Mouse (Mus musculus): Measurements from ENCODE around the gene Grip2. TPM values are rescaled to one million over a fixed set of nuclear protein-coding genes. Genes with fewer than 3 reads are reported as not detected.
A peak's percentile ranks its signal among the peaks of the same experiment; 100 is the strongest.

Grip2 gene
- total RNA-seq, 2 experiments from 2014 or later, result 10.2 to 21.4 TPM

DNA sequence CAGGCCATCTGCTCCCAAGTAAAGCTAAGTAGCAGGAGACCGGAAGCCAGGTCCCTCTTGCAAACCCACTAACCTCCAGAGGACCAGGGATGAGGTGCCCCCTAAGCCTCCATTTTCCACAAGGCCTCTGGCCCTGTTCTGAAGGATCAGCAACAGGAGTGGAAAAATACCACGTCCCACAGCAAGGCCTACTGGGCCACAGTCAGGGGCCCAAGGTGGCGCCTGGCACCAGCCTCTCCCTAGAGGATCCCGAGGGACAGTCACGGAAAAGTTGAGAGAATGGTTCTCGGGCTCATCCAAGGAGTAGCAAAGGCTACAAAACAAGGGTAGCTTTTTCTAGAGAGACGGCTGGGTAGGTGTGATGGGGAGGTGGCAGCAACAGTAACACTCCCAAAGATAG is 89.6 kb downstream of the Grip2 start:
- intact Hi-C loops (cut with DNase I), result no loop called here
- no peak for DNase-seq

DNA sequence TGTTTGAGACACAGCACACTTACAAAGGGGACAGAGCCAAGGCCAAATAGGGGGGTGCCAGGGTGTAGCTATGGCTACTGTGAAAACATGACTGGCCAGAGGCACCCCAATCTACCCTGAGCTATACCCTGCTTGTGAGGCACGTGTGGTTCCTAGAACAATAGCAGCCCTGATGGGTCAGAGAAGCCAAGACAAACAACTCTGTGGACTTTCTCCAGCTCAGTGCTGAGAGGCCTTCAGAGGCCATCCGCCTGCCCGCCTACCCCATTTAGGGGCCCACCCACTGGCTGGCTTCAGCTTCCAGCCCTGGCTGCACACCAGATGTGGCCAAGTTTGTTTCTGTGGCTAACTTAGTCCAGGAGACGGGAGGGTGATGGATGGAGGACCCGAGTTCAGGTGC is 90.6 kb downstream of the Grip2 start:
- intact Hi-C loops (cut with DNase I), result no loop called here
- DNase-seq, result peak; percentile 69 to 76

DNA sequence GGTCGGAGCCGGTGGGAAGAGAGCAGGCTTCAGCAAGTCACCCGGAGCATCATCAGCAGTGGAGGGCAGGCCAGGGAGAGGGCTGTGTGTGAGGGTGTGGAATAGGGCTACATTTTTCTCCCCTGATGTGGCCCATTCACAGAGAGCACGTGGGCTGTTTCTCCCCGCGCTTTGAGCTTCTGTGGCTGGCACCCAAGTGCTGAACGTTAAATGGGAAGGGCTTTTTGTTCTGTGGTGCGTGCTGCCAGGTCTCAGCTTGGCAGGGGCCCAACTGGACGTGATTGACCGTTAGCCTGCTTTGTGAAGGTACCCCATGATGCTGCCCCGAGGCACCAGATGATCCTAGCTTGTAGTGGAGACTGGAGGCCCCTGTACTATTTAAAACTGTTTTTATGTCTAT is 94.9 kb downstream of the Grip2 start:
- no peak for DNase-seq
- intact Hi-C loops (cut with DNase I), result no loop called here

DNA sequence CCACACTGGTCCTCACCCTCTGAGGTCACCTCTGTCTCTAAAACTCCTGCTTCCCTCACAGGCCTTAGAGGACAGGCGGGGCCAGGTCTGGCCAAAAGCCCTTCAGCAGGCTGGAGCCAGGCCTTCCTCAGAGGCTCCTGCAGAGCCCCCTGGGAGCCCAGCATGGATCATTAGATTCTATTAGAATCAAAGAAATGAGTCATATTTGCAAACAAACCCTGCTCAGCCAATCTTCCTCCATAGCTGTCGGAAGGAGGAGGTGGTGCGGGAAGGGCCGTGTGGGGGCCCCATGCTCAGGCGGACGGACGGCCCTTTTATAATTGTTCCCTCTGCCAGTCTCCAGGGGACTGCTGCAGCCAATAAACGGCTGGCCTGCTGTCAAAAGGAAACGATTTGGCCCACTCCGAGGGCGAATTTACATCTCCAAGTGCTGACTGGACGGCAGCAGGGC is 97.3 kb downstream of the Grip2 start:
- intact Hi-C loops (cut with DNase I), result loop anchor here (2.0 kb wide), 1 partner anchor 45 kb away; the partner anchor contains the start of gene Slc6a6

DNA sequence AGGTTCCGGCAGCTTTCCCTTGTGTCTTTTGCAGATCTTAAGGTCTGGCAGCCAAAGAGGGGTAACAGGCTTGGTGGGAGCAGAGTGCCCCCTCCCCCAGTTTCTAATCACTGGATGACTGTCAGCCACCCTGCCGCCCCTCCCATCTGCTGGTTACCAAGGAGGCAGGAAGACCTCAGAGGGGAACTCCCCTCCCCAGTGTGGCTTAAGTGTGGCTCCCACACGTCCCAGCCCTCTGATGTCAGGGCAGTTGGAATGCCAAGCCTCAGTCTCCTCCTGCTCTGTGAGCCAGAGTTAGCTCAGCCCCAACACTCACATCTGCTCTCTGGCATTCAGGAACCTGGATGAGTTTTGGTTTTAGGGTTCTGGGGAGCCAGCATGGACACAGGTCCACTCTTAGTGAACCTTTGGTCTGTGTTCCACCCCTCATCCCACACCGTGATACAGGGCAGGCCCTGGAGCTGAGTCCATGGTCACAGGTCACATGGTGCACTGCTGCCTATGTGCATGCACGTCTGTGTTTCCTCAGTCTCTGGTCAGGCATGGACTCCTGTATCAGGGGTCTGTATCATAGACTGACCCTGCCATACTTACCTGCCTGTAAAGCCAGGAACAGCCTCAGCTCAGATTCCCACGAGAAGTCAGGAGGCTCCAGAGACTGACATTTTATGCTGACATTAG is 98.0 kb downstream of the Grip2 start:
- DNase-seq, result peak; percentile 38 to 43
- intact Hi-C loops (cut with DNase I), result loop anchor here (2.0 kb wide), 1 partner anchor 44 kb away; the partner anchor contains the start of gene Slc6a6

More for the DNA sequence above, 97.3 kb downstream of the Grip2 start:
- DNase-seq, result peak; percentile 89 to 92

DNA sequence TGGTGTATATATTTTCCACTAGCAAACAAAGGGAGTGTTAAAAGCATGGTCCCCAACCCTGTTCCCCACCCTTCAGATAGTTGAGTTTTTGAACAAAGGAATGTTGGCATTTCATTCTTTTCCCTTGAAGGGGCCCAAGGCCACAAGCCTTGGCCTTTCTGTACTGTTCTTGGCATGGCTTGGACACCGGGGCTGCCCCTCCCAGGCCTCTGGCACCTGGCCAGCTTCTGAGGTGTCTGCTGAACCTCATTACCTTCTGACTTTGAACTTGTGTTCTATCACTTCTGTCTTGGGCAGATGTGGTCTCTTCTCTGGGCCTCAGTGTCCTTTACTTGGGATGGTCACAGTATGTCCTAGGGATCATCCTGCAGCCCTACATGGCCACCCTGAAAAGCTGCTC is 99.7 kb downstream of the Grip2 start:
- intact Hi-C loops (cut with DNase I), result no loop called here
- DNase-seq, result peak; percentile 41 to 42

DNA sequence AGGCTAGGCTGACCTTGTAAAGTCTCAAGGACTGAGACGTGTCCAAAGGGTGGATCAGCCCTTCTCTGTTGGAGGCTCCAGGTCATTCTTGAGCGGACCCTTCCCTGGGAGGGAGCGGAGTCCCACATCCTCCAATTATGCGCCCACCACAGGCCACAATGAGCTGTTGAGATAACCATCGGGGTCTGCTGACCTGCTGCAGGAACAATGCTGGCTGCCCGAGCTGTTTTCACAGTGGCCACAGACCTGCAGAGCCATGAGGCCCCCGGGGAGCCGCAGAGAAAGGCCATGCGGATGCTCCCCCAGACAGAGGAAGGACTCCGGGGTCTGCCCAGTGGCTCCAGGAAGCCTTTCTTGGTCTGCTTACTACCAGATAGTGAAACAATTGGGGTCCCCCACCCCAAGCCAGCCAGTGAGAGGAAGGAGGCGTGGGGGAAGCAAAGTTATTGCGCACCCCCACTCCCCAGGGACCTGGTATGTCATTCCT is 105.8 kb downstream of the Grip2 start:
- peak; percentile 65 to 68 for DNase-seq
- intact Hi-C loops (cut with DNase I), result no loop called here

DNA sequence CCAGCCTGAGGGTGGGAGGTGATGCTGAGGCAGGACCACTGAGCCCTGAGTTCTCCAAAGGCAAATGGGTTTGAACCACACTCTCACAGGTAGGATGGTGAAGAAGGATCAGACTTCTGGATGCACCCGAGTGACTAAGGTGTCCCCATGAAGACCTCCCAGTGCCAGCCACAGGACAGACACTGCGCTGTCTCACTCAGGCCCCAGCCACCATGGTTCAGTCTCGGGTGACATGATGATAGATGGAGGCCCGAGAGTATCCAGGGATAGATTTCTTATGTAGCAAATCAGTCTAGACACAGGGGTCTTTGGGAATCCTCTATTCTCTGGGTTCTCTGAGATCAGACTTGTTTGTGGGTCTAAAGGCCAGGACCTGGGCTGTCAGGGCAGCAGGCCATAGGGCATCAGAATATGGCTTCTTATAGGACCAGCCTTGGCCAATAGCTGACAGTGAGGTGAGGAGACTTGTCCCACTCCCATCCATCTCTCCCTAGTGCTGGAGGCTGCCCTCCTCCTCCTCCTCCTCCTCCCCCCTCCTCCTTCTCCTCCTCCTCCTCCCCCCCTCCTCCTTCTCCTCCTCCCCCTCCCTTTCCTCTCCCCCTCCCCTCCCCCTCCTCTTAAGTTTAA is 106.3 kb downstream of the Grip2 start:
- intact Hi-C loops (cut with DNase I), result no loop called here
- DNase-seq, result no peak

DNA sequence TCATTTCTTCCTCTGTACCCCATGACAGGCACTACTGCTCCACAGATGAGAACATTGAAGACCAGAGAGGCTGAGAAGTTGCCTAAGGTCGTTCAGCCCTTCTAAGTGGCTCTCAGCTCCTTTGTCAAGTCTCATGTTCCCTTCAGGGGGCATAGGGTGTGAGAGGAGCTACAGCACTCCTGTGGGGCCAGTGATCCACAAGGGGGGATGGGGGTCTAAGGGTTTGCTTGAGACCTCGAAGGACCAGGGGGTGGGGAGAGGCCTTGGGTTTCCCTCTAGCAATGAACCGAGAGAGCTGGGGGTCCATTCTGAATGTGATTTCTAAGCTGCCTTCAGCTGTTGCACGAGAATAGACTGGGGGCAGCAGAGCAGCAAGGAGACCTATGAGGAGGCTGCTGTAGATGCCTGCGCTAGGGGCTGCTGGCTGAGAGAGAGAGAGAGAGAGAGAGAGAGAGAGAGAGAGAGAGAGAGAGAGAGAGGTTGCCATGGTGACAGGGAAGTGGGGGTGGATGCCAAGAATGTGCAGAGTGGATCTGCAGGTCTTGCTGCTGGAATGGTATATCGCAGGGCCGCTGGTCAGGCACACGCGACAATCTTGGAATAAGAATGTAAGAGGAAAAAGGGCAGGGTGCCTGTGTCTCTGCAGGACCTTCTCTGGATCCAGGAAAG is 107.1 kb downstream of the Grip2 start:
- DNase-seq, result no peak
- intact Hi-C loops (cut with DNase I), result no loop called here

DNA sequence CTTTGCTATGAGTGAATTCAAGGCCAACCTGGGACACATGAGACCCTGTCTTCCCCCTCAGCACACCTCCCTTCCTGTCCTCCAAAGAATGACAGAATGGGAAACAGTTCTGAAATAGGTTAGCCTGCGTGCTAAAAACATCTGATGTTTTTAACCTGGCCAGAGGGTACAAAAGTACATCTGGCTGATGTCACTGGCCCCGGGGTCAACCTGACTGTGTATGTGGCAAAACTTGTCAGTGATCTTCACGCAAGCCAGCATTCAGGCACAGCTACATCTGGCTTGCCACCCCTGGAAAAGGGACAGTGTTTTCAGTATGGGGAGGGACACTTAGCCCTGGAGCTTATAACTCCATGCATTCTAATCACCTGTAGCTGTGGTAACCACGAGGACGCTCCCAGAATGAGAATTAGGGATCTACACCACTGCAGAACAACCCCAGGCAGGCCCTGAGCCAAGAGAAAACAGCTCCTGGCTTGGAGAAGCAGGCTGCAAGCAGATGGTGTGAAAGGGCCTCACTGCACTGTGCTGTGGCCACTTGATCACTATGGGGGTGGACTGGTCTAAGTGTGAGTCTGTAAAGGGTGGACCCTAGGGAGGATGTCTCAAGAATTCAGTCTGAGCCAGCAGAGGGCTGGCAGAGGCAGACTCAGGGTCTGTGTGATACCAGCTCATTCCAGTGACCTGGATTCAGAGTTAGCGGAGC is 107.9 kb downstream of the Grip2 start:
- intact Hi-C loops (cut with DNase I), result no loop called here
- DNase-seq, result peak; percentile 61 to 69

DNA sequence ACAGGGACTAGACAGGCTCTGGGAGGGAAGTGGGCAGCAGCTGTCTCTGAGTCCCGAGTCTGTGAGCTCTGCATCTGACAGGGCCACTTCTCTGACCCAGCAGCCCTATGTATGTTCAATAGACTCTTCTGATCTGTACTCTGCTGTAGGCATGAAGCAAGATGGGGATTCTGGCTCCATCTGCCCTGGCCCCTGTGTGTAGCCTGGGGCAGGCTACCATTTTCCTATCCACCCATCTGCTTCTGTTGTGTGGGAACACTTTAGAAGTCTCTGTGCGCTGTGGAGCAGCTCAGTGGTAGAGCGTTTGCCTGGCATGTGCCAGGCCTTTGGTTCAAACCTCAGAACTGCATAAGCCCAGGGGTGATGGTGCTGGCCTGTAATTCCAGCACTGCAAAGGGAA is 108.4 kb downstream of the Grip2 start:
- intact Hi-C loops (cut with DNase I), result no loop called here
- DNase-seq, result no peak

DNA sequence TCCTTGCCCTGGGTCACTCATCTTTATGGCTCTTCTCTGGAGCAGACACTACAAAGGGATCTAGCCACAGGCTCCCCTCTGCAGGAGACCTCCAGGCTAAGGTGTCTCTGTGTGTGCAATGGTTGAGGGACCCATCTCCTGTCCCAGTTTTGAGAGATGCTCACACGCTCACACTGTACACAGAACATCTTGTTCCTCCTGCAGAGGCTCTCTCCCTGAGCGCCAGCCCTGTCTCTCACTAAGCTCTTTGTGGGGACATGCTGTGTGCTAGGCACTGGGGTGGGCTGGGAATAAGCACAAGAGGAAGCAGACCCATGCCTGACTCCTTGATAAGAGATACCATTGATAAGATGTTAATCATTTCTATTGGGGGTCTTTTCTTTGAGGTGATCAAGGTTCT is 109.0 kb downstream of the Grip2 start:
- intact Hi-C loops (cut with DNase I), result no loop called here
- no peak for DNase-seq

DNA sequence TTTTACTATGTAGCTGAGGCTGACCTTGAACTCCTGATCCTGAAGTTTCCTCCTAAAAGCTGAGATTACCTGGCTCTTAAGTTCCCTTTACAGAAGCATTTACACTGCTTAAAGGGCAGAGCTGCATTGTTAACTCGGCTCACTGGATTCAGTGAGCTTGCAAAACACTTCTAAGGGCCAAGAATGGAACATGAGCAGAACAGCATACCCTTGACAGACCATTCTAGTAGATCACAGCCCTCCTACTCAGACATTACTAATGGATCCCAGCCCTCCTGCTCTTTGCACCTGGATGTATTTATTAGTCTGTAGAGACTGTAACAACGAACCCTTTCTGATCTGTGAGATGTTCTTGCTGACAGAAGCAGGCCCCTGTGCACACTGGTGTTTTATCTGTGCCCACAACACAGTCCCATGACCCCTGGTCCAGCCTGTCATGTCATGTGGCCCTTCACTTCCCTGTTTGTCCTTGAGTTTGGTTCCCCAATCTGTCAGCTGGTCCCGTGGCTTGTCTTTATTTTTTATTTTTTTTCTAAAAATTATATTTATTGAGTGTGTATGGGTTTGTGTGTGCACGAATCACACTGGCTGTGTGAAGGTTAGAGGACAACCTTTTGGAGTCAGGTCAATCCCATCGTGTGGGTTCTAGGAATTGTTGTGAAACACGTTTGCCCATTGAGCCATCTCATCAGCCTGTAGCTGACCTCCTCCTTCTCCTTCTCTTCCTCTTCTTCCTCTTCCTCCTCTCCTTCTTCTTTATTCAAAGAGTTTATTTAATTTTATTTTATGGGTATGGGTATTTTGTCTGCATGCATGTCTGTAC is 110.9 kb downstream of the Grip2 start:
- intact Hi-C loops (cut with DNase I), result no loop called here
- no peak for DNase-seq

DNA sequence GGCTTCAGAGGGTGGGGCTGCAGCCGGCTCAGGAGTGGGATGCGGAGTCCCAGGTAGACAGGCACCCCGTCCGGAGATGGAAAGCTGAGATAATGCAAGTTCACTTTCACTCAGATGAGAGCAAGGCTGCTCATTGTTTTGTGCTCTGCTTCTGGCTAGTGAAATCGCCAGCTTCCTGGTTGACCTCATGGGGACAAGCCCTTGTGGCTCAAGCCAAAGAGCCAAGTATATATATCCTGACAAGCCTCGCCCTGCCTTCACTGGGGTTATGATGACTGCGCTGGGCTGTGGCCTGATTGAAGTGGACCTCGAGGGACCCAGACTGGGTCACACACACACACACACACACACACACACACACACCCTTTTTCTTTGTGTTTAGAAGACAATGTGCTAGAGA is 112.0 kb downstream of the Grip2 start:
- DNase-seq, result peak; percentile 64 to 68
- intact Hi-C loops (cut with DNase I), result no loop called here

DNA sequence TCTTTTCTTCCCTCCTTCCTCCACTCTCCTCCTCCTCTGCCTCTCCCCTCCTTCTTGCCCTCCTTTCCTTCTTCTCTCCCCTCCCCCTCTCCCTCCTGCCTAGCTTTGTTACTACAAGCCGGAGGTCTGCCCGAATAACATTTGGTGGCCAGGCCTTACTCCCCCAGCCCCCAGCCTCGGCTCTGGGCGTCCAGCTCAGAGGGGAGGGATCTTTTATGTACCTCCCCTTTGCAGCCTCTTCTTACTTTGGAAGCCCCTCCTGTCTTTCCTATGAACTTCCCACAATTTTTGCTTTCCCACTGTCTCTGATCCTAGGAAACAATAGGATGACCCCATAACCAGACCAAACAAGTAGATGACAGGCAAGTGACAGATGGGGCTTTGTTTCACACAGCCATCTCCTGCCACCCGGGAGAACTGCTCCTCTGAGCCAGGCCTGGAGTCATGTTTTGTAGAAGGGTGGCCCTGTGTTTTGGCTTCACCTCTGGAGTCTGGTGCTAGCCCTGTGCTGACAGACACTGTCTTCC is 113.6 kb downstream of the Grip2 start:
- no peak for DNase-seq
- intact Hi-C loops (cut with DNase I), result loop anchor here (2.0 kb wide), 1 partner anchor 27 kb away; no protein-coding TSS in a partner anchor

DNA sequence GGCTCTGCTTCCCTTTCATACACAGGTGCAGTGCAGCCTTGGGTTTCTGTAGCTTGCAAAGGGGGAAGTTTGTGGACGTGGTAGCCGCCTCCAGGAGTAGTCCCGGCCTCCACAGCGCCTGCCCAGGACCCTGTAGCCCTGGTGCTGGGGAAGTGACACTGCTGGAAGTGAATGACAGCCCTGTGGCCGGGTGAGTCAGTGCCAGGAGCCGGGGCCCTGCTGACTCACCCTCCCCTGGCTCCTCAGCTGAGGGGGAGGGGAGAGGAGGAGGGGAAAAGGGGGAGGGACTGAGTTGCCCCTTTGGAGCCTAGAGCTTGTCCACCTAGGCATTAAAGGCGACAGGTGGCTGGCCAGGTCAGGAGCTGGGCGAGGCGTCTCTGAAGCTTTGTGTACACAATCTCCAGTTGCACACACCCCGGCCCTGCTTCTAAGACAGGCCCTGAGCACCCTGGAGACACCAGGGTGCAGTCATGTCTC is 114.2 kb downstream of the Grip2 start:
- peak; percentile 41 to 58 for DNase-seq
- intact Hi-C loops (cut with DNase I), result loop anchor here (2.0 kb wide), 1 partner anchor 26 kb away; no protein-coding TSS in a partner anchor

DNA sequence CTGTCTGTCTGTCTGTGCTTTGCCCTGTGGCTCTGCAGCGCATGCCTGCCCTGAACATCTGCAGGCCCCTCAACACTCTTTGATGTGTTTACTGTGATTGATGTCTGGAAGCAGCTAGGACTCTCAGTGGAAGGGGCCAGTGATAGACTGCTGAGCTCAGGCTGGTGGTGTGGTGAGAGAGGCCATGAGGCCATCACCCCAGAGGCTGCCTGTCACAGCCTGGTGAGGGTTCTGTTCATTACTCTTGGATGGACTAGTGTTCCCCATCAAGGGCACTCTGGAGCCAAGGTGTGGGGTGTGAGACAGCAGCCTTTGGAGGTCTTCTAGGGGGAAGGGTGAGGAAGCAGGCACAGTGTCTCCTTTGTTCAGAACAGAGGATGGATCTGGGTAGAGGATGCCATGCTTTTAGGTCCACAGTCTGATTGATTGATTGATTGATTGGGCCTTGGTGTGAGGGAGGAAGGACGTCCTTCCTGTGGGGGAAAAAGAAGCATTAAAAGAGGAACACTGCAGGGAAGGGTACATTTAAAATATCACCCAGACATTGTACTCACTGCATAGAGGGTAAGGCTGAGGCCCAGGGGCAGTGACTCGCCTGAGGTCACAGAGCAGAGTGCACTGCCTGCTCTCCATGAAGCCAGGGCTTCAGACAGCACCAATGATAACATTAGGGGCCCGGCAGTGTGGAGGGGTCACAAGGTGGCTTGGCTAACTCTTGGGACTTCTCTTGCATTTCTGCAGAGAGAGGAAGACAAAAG is 114.8 kb downstream of the Grip2 start:
- no peak for DNase-seq
- intact Hi-C loops (cut with DNase I), result loop anchor here (2.0 kb wide), 1 partner anchor 25 kb away; no protein-coding TSS in a partner anchor
